ENCODE assay signal across 8 mouse cellular contexts in genomic region chr11:55764846-55765245, GRCm38 (mm10).
"Had no signal": no experiment of that assay in that cellular context is flagged by ENCODE, and none has a peak within 500 bp of the region (broad histone marks: within the 10 kb centered on the region; RNA-seq: fewer than 3 reads in every experiment).

No protein-coding gene starts in this region.

- DNase-seq: liver, postnatal 0 days; lung, adult 2 months; lung, postnatal 14 days; lung, postnatal 36 days; right cerebral cortex, postnatal 14 days; thymus, adult 2 months; thymus, postnatal 25 days; thymus, postnatal 4 days had no signal
